Mouse (Mus musculus): ENCODE measurements around the gene Itpr1. TPM values are rescaled to one million over a fixed set of nuclear protein-coding genes. Genes with fewer than 3 reads are reported as not detected.

Itpr1 gene
- 14.6 and 19.4 TPM in 2 replicates for polyA plus RNA-seq (2016; fragmentation: Nextera tagmentation; extraction: Ambion mirVana)

DNA sequence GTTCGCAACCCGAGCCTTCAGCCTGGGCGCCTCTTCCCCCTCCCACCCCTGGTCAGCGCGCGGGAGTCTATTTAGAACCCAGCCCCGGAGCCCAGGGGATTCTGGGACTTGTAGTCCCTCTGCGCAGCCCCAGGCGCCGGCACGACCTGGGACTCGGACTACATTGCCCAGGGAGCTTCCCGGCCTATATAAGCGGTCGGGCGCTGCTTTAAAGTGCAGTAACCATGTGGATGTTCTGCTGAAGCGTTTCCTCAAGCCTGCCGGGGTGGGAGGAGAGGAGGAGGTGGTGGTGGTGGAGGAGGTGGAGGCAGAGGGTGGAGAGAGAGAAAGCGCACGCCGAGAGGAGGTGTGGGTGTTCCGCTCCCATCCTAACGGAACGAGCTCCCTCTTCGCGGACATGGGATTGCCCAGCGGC, at the start of gene Itpr1:
Gene Itpr1 (plus strand): TSS at position 216 of the 415 bp plus-strand sequence.
- WGBS, result under 1% methylated on average over 27 of the region's 27 CpGs
- DNase-seq (ENCODE audit: low spot score), result peak; percentile 99
- Histone ChIP-seq H3K4me3 (peak within 1 kb of the TSS; percentile 84), H3K9me3 (no peaks in the 10 kb centered on the region), H3K4me1 (peaks cover 33% of the 10 kb centered on the region), H3K27me3 (ENCODE audit: insufficient read depth, poor library complexity, severe bottlenecking) (no peaks in the 10 kb centered on the region), H3K36me3 (peaks cover under 1% of the 10 kb centered on the region; the same call in 1 of the 2 replicates), H3K27ac (peak within 1 kb of the TSS; percentile 91)

DNA sequence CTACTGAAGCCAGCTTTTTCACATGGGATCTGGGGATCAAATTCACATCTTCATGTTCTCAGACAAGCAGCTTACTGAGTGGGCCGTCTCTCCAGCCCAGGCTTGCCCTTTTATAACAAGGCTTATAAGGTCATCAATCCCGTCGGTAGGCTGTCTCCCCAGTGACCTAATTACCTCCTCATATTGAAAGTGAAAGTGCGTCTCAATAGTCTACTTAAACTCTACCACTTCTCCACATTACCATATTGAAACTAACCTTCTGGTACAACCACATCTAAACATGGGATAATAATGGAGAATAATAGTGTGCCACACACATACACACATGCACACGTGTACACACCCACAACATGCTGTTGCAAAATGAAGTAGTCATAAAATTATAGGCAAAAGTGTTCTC, 48.0 kb upstream of the Itpr1 start:
- no peak overlapping the region for H3K4me3 ChIP-seq
- H3K27me3 ChIP-seq (ENCODE audit: insufficient read depth, poor library complexity, severe bottlenecking), result no peaks in the 10 kb centered on the region
- no peaks in the 10 kb centered on the region for H3K9me3 ChIP-seq
- 88% methylated on average over 5 of the region's 5 CpGs for WGBS
- peaks cover 4% of the 10 kb centered on the region; the same call in 1 of the 2 replicates for H3K4me1 ChIP-seq
- no peak for DNase-seq (ENCODE audit: low spot score)
- H3K36me3 ChIP-seq, result no peaks in the 10 kb centered on the region
- H3K27ac ChIP-seq, result no peak overlapping the region

DNA sequence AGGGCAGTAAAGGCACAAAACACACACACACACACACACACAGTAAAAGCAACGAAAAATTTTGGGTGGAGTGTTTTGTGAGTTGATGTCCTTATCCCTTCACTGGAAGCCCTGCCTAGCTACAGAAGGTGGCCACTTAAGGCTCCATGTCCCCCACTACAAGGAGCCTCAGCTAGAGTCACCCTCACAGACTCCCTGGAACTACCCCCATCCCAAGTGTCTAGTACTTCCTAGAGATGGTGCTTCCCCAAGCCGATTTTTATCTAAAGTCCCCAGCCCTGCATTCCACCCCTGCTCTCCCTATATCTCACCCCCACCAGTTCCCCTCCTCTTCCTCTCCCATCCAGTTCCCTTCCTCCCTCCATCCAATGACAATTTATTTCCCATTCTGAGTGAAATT, 47.3 kb upstream of the Itpr1 start:
- no peak for DNase-seq (ENCODE audit: low spot score)
- H3K4me1 ChIP-seq, result peaks cover 4% of the 10 kb centered on the region; the same call in 1 of the 2 replicates
- no peaks in the 10 kb centered on the region for H3K9me3 ChIP-seq
- H3K27ac ChIP-seq, result no peak overlapping the region
- H3K36me3 ChIP-seq, result no peaks in the 10 kb centered on the region
- WGBS, result 62% methylated on average over 2 of the region's 2 CpGs
- no peak overlapping the region for H3K4me3 ChIP-seq
- H3K27me3 ChIP-seq (ENCODE audit: insufficient read depth, poor library complexity, severe bottlenecking), result no peaks in the 10 kb centered on the region

DNA sequence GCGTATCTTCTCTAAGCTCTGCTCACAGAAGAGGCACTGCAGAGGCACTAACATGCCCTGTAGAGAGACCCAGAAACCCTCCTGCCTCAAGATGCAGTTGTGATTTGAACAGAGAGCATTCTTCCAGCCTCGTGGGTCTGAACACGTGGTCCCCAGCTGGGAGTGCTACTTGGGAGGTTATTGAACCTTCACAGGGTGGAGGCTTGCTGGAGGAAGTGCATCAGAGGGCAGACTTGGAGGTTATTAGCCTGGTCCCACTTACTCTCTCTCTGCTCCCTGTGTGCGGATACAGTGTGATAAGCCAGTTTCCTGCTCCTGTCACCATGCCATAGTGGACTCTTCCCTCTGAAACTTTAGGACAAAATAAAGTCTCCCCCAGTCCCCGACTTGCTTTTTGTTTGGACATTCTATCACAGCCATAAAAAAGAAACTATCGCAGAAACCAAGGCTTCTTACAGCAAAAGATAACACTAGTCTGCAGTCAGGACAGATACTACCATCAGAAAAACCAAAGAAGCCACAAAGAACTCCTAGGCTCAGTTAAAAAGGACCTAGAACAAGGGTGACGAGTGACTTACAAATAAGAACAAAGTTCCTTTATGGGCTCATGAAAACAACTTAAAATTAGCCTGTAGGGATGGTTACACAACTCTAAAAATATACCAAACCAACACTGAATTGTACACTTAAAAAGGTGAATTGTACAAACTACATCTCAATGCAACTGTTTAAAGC, 44.8 kb upstream of the Itpr1 start:
- Histone ChIP-seq H3K4me3 (no peak overlapping the region), H3K36me3 (peaks cover 17% of the 10 kb centered on the region), H3K27ac (no peak overlapping the region), H3K4me1 (peaks cover 4% of the 10 kb centered on the region; the same call in 1 of the 2 replicates), H3K9me3 (peaks cover 4% of the 10 kb centered on the region; the same call in 1 of the 2 replicates), H3K27me3 (ENCODE audit: insufficient read depth, poor library complexity, severe bottlenecking) (no peaks in the 10 kb centered on the region)
- 65% methylated on average over 7 of the region's 7 CpGs for WGBS
- no peak for DNase-seq (ENCODE audit: low spot score)

DNA sequence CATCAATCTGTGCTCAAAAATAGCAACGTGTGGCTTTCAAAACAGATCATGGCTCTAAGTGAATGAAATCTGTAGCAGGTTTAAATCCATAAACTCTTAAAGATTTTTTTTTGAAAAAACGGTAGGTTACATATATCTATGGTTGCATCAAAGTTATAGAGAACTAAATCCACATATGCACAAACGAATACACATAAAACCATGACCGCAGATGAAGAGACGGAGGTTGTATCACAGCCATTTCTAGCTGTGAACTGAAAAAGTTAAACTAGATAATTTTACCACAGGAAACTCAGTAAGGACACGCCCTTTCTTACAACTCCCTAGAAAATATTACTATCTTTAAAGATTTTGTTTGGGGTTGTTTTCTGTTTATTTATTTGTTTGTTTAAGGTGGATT, 44.2 kb upstream of the Itpr1 start:
- Histone ChIP-seq H3K27me3 (ENCODE audit: insufficient read depth, poor library complexity, severe bottlenecking) (no peaks in the 10 kb centered on the region), H3K4me3 (no peak overlapping the region), H3K27ac (no peak overlapping the region), H3K36me3 (peaks cover 23% of the 10 kb centered on the region), H3K9me3 (peaks cover 4% of the 10 kb centered on the region; the same call in 1 of the 2 replicates), H3K4me1 (no peaks in the 10 kb centered on the region)
- no peak for DNase-seq (ENCODE audit: low spot score)
- WGBS, result 83% methylated on average over 6 of the region's 6 CpGs

DNA sequence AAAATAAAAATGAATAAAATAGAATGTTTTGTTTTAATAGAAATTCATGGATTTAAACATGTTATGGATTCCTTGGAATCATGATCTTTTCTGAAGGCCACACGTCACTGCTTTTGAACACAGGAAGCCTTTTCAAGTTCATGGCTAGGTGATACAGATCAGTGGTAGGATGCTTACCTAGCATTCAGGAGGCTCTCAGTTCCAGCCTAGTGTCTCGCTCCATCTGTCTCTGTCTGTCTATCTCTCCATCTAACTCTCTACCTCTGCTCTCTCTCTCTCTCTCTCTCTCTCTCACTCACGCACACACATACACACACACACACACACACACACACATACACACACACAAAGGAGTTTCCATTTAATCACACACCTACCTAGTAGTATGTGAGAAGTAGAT, 43.4 kb upstream of the Itpr1 start:
- WGBS, result 97% methylated on average over 3 of the region's 3 CpGs
- no peak for DNase-seq (ENCODE audit: low spot score)
- Histone ChIP-seq H3K4me3 (no peak overlapping the region), H3K4me1 (no peaks in the 10 kb centered on the region), H3K9me3 (peaks cover 4% of the 10 kb centered on the region; the same call in 1 of the 2 replicates), H3K36me3 (peaks cover 30% of the 10 kb centered on the region), H3K27me3 (ENCODE audit: insufficient read depth, poor library complexity, severe bottlenecking) (no peaks in the 10 kb centered on the region), H3K27ac (no peak overlapping the region)

DNA sequence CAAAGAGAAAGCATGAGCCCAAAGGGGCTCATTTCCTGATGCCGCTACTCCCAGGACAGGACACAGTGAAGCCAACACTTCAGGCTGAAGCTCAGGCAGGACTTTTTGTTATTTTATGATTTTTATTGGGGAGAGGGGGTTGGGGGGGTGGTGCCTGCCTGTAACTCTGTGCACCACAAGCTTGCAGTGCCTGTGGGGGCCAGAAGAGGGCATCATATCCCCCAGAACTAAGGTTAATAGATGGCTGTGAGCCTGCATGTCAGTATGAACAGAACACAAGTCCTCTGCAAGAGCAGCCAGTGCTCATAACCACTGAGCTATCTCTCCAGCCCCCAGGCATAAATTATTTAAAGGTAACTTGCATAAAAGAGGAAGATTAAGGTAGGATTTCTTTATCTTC, 40.7 kb upstream of the Itpr1 start:
- Histone ChIP-seq H3K27me3 (ENCODE audit: insufficient read depth, poor library complexity, severe bottlenecking) (no peaks in the 10 kb centered on the region), H3K36me3 (peaks cover 40% of the 10 kb centered on the region), H3K9me3 (peaks cover 4% of the 10 kb centered on the region; the same call in 1 of the 2 replicates), H3K4me1 (no peaks in the 10 kb centered on the region), H3K4me3 (no peak overlapping the region), H3K27ac (no peak overlapping the region)
- 92% methylated on average over 1 of the region's 1 CpGs for WGBS
- DNase-seq (ENCODE audit: low spot score), result no peak

DNA sequence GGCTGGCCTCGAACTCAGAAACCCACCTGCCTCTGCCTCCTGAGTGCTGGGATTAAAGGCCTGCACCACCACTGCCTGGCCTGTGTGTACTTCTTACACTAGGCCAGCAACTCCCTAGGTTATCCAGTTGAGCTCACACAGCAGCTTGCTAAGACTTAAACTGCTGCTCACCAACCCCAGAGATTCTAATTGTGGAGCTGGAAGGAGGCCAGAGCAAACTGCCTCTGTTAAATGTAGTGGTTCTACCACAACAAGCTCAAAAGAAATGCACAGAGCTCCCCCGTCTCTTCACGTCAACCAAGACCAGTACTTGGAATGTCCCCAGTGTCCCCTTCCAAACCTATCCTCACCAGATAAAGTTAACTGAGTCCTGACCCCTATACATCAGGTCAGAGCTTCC, 38.7 kb upstream of the Itpr1 start:
- H3K4me1 ChIP-seq, result no peaks in the 10 kb centered on the region
- no peak overlapping the region for H3K27ac ChIP-seq
- peaks cover 4% of the 10 kb centered on the region; the same call in 1 of the 2 replicates for H3K9me3 ChIP-seq
- H3K4me3 ChIP-seq, result no peak overlapping the region
- DNase-seq (ENCODE audit: low spot score), result no peak
- WGBS, result 88% methylated on average over 3 of the region's 3 CpGs
- H3K27me3 ChIP-seq (ENCODE audit: insufficient read depth, poor library complexity, severe bottlenecking), result no peaks in the 10 kb centered on the region
- H3K36me3 ChIP-seq, result peaks cover 40% of the 10 kb centered on the region

DNA sequence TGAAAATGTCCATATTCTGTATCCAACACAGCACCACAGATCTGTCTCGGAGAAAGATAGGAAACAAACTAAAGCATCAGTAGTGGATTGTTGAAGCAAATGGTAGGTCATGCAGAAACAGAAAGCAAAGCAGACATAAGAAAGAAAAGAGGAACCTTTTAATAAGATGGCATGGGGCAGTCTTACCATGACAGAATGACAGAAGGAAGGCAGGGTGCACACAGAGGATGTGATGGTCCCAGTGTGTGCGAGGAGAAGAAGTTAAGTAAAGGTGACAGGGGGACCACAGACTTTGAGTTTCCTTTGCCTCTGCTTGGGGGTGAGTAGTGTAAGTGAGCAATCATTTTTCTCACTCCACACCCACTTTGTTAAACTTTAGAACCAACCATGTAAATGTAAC, 33.8 kb upstream of the Itpr1 start:
- Histone ChIP-seq H3K4me1 (no peaks in the 10 kb centered on the region), H3K9me3 (no peaks in the 10 kb centered on the region), H3K4me3 (no peak overlapping the region), H3K36me3 (peaks cover 14% of the 10 kb centered on the region; the same call in 1 of the 2 replicates), H3K27me3 (ENCODE audit: insufficient read depth, poor library complexity, severe bottlenecking) (no peaks in the 10 kb centered on the region), H3K27ac (no peak overlapping the region)
- no peak for DNase-seq (ENCODE audit: low spot score)
- 83% methylated on average over 2 of the region's 2 CpGs for WGBS

DNA sequence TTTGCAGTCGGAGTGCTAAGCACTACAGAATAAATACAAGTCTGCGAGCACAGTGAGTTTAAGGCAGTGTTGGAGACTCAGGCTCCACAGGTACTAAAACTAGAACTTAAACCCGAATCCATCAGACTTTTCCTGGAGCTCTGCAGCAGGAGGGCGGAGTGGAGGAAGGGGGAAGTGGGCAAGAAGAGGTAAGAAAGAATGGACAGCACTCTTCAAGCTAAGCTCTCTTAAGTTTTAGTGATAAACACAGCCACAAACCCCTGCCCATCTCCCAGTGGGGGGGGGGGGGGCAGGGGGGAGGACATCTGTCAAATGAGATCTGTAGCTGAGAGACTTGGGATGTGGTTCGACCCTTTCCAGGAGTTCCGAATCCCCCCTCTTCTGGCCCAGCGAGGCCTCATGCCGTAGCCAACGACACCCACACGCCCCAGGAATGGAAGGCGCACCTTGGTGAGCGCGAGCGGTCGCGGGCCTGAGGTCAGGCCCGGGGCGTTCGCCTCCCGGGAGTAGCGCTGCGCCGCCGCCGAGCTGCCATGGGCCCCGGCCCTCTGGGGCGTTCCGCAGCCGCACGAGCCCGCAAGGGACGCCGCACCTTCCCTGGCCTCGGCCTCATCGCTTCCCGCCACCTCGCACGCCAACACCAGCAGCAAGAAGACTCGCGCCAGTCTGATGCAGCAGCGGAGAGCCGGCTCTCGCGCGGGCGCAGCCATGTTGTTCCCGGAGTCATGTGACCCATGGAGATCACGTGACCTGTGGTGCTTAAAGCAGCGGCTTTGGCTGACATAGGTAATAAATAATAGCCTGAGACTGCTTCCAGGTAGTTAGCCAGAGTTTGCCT, 27.8 kb upstream of the Itpr1 start, which contains the start of gene Sumf1:
Gene Sumf1 (minus strand): TSS at position 736 of the 838 bp plus-strand sequence.
- Histone ChIP-seq H3K4me1 (peaks cover 8% of the 10 kb centered on the region), H3K36me3 (no peaks in the 10 kb centered on the region), H3K9me3 (no peaks in the 10 kb centered on the region), H3K4me3 (peak within 1 kb of the TSS; percentile 94), H3K27ac (peak within 1 kb of the TSS; percentile 88), H3K27me3 (ENCODE audit: insufficient read depth, poor library complexity, severe bottlenecking) (0 out of 2 replicates have a peak, but pooled peaks cover under 1% of the 10 kb centered on the region)
- 4% methylated on average over 49 of the region's 49 CpGs for WGBS
- DNase-seq (ENCODE audit: low spot score), result peak; percentile 95

DNA sequence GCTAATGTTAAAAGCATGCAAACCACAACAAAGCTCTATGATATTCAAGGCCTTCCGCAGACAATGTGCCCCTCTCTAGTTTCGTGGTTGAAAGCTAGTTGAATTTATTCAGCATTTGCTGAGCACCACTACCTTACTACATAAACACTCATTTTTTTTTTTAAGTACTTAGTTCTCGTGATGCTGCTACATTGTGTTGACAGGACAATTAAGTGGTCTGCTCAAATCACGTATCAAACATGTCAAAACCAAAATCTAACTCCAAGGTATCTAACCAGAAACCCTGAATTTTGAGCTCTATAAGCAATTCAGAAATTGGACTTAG, 27.2 kb upstream of the Itpr1 start:
- H3K4me1 ChIP-seq, result peaks cover 8% of the 10 kb centered on the region
- H3K36me3 ChIP-seq, result no peaks in the 10 kb centered on the region
- DNase-seq (ENCODE audit: low spot score), result no peak
- WGBS, result 20% methylated on average over 4 of the region's 4 CpGs
- peaks cover 5% of the 10 kb centered on the region; the same call in 1 of the 2 replicates for H3K27me3 ChIP-seq (ENCODE audit: insufficient read depth, poor library complexity, severe bottlenecking)
- H3K4me3 ChIP-seq, result peak overlapping the region; percentile 94
- H3K27ac ChIP-seq, result peak overlapping the region; percentile 88
- H3K9me3 ChIP-seq, result no peaks in the 10 kb centered on the region

DNA sequence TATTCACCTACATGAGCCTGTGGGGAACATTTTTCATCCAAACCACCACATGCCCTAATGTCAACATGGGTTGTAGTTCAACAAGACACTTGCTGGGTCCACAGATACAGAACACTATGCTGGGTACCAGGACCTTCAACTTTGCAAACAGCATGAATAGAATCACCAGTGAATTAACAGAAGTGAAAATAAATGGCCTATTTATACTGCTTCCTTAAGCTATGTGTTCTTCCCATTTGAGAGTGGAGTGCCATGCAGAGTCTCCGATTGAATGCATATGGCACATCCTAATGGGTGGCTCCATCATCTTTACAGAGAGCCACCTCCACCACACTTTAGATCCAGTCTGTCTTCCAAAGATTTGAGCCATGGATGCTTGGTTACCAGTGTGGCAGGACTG, 22.2 kb upstream of the Itpr1 start:
- H3K27ac ChIP-seq, result no peak overlapping the region
- H3K9me3 ChIP-seq, result no peaks in the 10 kb centered on the region
- H3K36me3 ChIP-seq, result no peaks in the 10 kb centered on the region
- no peak for DNase-seq (ENCODE audit: low spot score)
- WGBS, result 85% methylated on average over 1 of the region's 1 CpGs
- H3K4me3 ChIP-seq, result no peak overlapping the region
- no peaks in the 10 kb centered on the region for H3K4me1 ChIP-seq
- H3K27me3 ChIP-seq (ENCODE audit: insufficient read depth, poor library complexity, severe bottlenecking), result peaks cover 5% of the 10 kb centered on the region; the same call in 1 of the 2 replicates

DNA sequence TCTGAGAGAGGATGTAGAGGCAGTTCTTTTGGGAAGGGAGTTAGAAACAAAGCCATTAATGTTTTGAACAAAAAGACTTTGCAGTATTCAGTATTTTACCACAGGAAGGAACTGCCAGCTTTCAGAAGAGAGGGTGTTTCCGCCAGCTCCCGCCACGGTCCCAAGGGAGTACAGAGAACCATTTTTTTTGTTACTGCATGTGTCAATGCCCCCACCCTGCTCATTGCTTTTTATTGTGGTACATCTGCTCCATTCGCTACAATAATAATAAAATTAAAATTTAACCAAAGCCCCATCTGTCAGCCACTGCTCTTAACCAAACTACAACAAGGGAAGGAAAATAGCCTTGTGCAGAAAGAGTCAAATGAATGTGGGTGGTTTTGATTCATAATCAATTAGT, 20.3 kb upstream of the Itpr1 start:
- H3K9me3 ChIP-seq, result no peaks in the 10 kb centered on the region
- no peak overlapping the region for H3K27ac ChIP-seq
- H3K27me3 ChIP-seq (ENCODE audit: insufficient read depth, poor library complexity, severe bottlenecking), result peaks cover 5% of the 10 kb centered on the region; the same call in 1 of the 2 replicates
- H3K4me3 ChIP-seq, result no peak overlapping the region
- H3K4me1 ChIP-seq, result peaks cover 5% of the 10 kb centered on the region; the same call in 1 of the 2 replicates
- no peaks in the 10 kb centered on the region for H3K36me3 ChIP-seq
- WGBS, result 64% methylated on average over 4 of the region's 4 CpGs
- no peak for DNase-seq (ENCODE audit: low spot score)
